Mouse (Mus musculus) embryonic facial prominence, embryonic 14.5 days (tissue): ENCODE data around the gene Dach1. TPM values are rescaled to one million over a fixed set of nuclear protein-coding genes. Genes with fewer than 3 reads are reported as not detected.

ENCODE experiments used
- ATAC-seq: fragments of 200-750 bp; cut with Nextera tagmentation; 2 replicates; pipeline ENCODE4 v1.8.0; 2017; ENCODE audit warnings: low read depth, moderate number of reproducible peaks, moderate TSS enrichment
- DNase-seq: peaks from one replicate; pipeline ENCODE4 v3.0.0-alpha.2; 2015; ENCODE audit warnings: low spot score
- H3K27ac ChIP-seq: fragments of 300-500 bp; sonication (generic); replicated peaks from 2 replicates; pipeline ENCODE4 v1.5.1; 2014; ENCODE audit warnings: low read depth, mild to moderate bottlenecking, low read length, moderate library complexity
- H3K27me3 ChIP-seq: fragments of 300-500 bp; sonication (generic); replicated peaks from 2 replicates; pipeline ENCODE4 v1.6.1; 2014; ENCODE audit warnings: low read length; ENCODE audit not compliant: control insufficient read depth, insufficient read depth
- H3K36me3 ChIP-seq: fragments of 300-500 bp; sonication (generic); 2 replicates; pipeline ENCODE4 v1.6.1; 2014; ENCODE audit warnings: low read length, mixed read lengths; ENCODE audit not compliant: control insufficient read depth, insufficient read depth
- H3K4me1 ChIP-seq: fragments of 300-500 bp; sonication (generic); 2 replicates; pipeline ENCODE4 v1.6.1; 2014; ENCODE audit warnings: antibody characterized with exemption, low read length; ENCODE audit not compliant: control insufficient read depth, insufficient read depth
- H3K4me2 ChIP-seq: fragments of 300-500 bp; sonication (generic); 2 replicates; pipeline ENCODE4 v1.6.1; 2014; ENCODE audit warnings: low read depth, mild to moderate bottlenecking, low read length, moderate library complexity, mixed read lengths
- H3K4me3 ChIP-seq: fragments of 300-500 bp; sonication (generic); 2 replicates; pipeline ENCODE4 v1.5.1; 2014; ENCODE audit warnings: low read depth, mild to moderate bottlenecking, low read length
- H3K9ac ChIP-seq: fragments of 300-500 bp; sonication (generic); 2 replicates; pipeline ENCODE4 v1.6.1; 2014; ENCODE audit warnings: low read depth, mild to moderate bottlenecking, low read length, moderate library complexity, mixed read lengths
- H3K9me3 ChIP-seq: fragments of 300-500 bp; sonication (generic); 2 replicates; pipeline ENCODE4 v1.6.1; 2016; ENCODE audit warnings: low read length; ENCODE audit not compliant: control insufficient read depth
- WGBS: fragments of 180-500 bp; shearing (Covaris S2); extraction: QIAGEN DNeasy Blood & Tissue Kit; methylation state at CpG from one replicate; pipeline ENCODE4 v1.1.7; 2014; 5-methylcytosine and 5-hydroxymethylcytosine counted together
- polyA plus RNA-seq: library from polyadenylated mRNA; unstranded; fragments of >200 nt; fragmentation: Nextera tagmentation; extraction: Ambion mirVana; gene quantifications from 2 replicates; pipeline ENCODE4 v1.2.1, GENCODE M21; 2014

Dach1 gene
- polyA plus RNA-seq, 1 experiment from 2014 or later: 4.1 TPM

DNA sequence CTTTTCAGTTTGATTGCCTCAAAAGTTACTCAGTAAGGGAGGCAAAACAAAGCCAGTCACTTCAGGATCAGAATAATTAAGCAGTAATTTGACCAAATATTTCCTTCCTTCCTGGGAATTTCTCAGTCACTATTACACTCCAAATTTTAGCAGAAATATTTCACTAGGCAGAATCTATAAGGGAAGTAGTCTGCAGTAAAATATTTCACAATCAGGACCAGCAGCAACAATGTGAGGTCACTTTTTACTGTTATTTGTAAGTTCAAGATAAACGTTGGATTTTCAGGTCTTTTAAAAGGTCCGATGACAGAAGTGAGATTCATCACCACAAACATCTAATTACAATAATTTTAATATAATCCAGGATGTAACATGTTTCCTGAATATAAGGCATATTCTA lies 82.2 kb downstream of the Dach1 start:
- DNase-seq (no peak), ATAC-seq (no peak)
- H3K4me2 ChIP-seq: no peak overlapping the region
- no peak overlapping the region for H3K9ac ChIP-seq
- WGBS: 64% methylated on average over 2 of the region's 2 CpGs
- H3K27ac ChIP-seq: no peak overlapping the region
- H3K36me3 ChIP-seq: no peaks in the 10 kb centered on the region
- no peaks in the 10 kb centered on the region for H3K27me3 ChIP-seq
- no peaks in the 10 kb centered on the region for H3K9me3 ChIP-seq
- H3K4me1 ChIP-seq: no peaks in the 10 kb centered on the region
- no peak overlapping the region for H3K4me3 ChIP-seq

DNA sequence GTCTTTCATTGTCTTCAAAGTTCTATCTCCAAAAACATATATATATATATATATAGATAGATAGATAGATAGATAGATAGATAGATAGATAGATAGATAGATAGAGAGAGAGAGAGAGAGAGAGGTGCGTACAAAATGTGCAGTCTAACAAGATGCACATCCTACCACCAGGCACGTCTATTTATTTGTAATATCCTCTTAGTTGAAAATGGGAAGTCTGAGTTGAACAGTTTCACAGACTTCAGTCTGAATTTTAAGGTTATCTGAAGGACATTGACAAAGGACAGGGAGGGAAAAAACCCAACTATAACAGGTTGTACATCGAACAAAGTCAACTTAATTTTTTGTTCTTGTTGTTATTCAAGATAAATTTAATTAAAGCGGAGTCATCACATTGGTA lies 82.8 kb downstream of the Dach1 start:
- no peak overlapping the region for H3K27ac ChIP-seq
- WGBS: 79% methylated on average over 4 of the region's 4 CpGs
- no peaks in the 10 kb centered on the region for H3K36me3 ChIP-seq
- no peak overlapping the region for H3K4me3 ChIP-seq
- no peak overlapping the region for H3K4me2 ChIP-seq
- no peaks in the 10 kb centered on the region for H3K9me3 ChIP-seq
- no peak for ATAC-seq
- no peak overlapping the region for H3K9ac ChIP-seq
- DNase-seq: no peak
- H3K27me3 ChIP-seq: no peaks in the 10 kb centered on the region
- no peaks in the 10 kb centered on the region for H3K4me1 ChIP-seq

DNA sequence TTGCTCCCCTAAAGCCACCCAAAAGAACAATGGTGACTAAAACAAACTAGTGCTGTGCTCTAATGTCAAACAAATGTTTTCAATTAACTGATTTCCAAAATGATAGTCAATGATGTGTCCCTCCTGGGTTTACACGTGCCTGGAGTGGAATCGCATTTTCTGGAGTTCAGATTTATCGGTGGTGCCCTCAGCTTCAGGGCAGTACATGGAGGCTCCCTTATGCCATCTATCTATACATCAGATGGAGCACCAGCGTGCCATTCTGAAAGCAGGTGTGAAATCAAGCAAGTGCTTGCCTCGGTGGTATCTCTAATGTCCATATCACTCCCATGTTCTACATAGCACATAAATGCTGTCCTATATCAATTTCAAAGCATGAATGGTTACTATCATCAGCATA lies 84.4 kb downstream of the Dach1 start:
- H3K4me1 ChIP-seq: no peaks in the 10 kb centered on the region
- no peaks in the 10 kb centered on the region for H3K27me3 ChIP-seq
- no peak overlapping the region for H3K4me2 ChIP-seq
- H3K4me3 ChIP-seq: no peak overlapping the region
- H3K27ac ChIP-seq: no peak overlapping the region
- H3K9ac ChIP-seq: no peak overlapping the region
- H3K36me3 ChIP-seq: no peaks in the 10 kb centered on the region
- ATAC-seq: no peak
- WGBS: 45% methylated on average over 5 of the region's 5 CpGs
- H3K9me3 ChIP-seq: no peaks in the 10 kb centered on the region
- DNase-seq: no peak

- Histone ChIP-seq H3K27me3 (no peaks in the 10 kb centered on the region), H3K4me1 (no peaks in the 10 kb centered on the region), H3K9ac (no peak overlapping the region), H3K36me3 (no peaks in the 10 kb centered on the region), H3K9me3 (no peaks in the 10 kb centered on the region), H3K4me2 (no peak overlapping the region), H3K4me3 (no peak overlapping the region), H3K27ac (no peak overlapping the region)
- 37% methylated on average over 1 of the region's 1 CpGs for WGBS
- ATAC-seq (no peak), DNase-seq (no peak)
Observed at GRCm38 (mm10) chr14:98084720-98085119, 84.8 kb downstream of the Dach1 start.

DNA sequence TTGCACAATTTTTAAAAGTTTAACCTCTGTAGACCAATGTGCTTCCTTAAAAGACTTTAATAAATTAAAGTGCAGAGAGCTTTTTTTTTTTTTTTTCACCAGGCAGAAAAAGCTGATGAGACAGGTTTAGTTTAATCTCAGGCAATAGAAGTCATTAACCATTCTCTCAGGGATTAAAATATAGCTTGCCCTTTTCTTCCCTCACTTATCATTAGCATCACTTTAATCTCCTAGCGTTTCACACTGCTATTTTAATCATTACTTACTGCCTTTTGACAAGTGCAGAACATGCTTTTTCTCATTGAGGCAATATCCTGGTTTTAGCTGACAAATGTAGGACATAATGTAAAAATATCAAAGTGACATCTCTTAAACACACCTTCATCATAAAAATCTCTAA lies 86.1 kb downstream of the Dach1 start:
- no peaks in the 10 kb centered on the region for H3K36me3 ChIP-seq

DNA sequence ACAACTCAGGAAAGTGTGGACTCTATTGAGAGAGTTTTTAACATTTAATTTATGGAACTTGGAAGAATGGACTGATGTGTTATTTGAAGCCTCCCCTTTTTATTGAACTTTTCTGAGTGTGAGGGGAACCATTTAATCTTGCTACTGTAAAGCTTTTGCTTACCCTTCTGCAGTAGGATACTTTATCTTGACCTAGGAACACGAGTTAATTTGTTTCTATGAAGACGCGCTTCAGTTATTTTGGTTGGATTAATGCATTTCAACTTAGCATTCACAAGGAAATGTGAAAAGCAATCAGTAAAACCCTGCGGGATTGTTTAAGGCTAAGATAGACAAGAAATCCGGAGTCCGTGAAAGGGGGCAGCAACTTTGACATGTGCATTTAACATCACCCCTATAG lies 89.6 kb downstream of the Dach1 start:
- ATAC-seq: no peak
- no peak overlapping the region for H3K27ac ChIP-seq

More for the DNA sequence above, 86.1 kb downstream of the Dach1 start:
- no peak overlapping the region for H3K4me2 ChIP-seq
- H3K9me3 ChIP-seq: no peaks in the 10 kb centered on the region
- no peaks in the 10 kb centered on the region for H3K4me1 ChIP-seq
- H3K27ac ChIP-seq: no peak overlapping the region
- ATAC-seq (no peak), DNase-seq (no peak)
- H3K27me3 ChIP-seq: no peaks in the 10 kb centered on the region
- no peak overlapping the region for H3K9ac ChIP-seq
- no peak overlapping the region for H3K4me3 ChIP-seq
- 27% methylated on average over 1 of the region's 1 CpGs for WGBS

GRCm38 (mm10) chr14:98077996-98078395 lies 91.6 kb downstream of the Dach1 start:
- no peak for ATAC-seq
- no peaks in the 10 kb centered on the region for H3K9me3 ChIP-seq
- no peak overlapping the region for H3K9ac ChIP-seq
- no peaks in the 10 kb centered on the region for H3K27me3 ChIP-seq
- H3K4me2 ChIP-seq: no peak overlapping the region
- H3K4me3 ChIP-seq: no peak overlapping the region
- no peak for DNase-seq
- no peak overlapping the region for H3K27ac ChIP-seq
- no peaks in the 10 kb centered on the region for H3K36me3 ChIP-seq
- 0 out of 2 replicates have a peak, but pooled peaks cover 3% of the 10 kb centered on the region for H3K4me1 ChIP-seq

More for the DNA sequence above, 89.6 kb downstream of the Dach1 start:
- Histone ChIP-seq H3K9ac (no peak overlapping the region), H3K4me3 (no peak overlapping the region), H3K4me2 (no peak overlapping the region), H3K9me3 (no peaks in the 10 kb centered on the region), H3K4me1 (no peaks in the 10 kb centered on the region), H3K27me3 (no peaks in the 10 kb centered on the region), H3K36me3 (no peaks in the 10 kb centered on the region)
- no peak for DNase-seq
- 72% methylated on average over 6 of the region's 6 CpGs for WGBS

DNA sequence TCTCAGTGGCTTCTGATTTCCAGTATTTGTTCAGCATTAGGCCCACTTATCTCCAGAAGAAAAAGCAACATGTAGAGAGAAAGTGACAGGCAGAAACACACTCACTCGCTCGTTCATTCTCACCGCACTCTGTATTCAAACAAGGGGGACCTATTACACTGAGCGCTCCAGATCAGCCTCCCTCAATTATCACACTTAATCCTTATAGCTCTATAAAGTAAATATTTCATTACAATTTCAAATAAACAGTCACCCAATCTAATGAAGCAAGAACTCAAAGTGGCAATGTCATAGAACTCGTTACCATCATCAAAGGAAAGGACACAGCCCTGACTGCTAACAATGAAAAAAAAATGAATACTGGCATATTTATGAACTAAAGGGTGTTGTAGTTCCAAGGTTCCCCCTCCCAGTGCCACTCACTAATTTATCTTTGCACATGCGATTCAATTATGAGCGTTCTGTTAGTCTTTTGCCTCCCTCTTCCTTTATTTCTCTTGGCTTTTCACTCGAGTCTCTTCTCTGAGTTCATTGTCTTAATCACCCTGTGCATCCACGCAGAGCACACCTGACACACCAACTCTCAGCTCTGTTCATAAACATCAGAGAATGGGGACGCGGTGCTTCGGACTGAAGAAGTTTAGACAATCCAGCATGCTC lies 96.0 kb downstream of the Dach1 start:
- Histone ChIP-seq H3K9me3 (no peaks in the 10 kb centered on the region), H3K9ac (no peak overlapping the region), H3K36me3 (no peaks in the 10 kb centered on the region), H3K27ac (no peak overlapping the region), H3K4me1 (peaks cover 8% of the 10 kb centered on the region; the same call in 1 of the 2 replicates), H3K27me3 (no peaks in the 10 kb centered on the region), H3K4me3 (no peak overlapping the region), H3K4me2 (no peak overlapping the region)
- no peak for DNase-seq
- 70% methylated on average over 12 of the region's 12 CpGs for WGBS
- ATAC-seq: no peak
